Mouse (Mus musculus) small intestine, adult 2 months (tissue): ENCODE measurements around the gene Bend4. TPM values are rescaled to one million over a fixed set of nuclear protein-coding genes. Genes with fewer than 3 reads are reported as not detected.

Experiments used
- H3K27ac ChIP-seq: fragments of 200-500 bp; 2 replicates; pipeline ENCODE4 v1.5.1; 2012; ENCODE audit warnings: low read depth, low read length, control low read depth, inconsistent platforms; ENCODE audit not compliant: insufficient read depth
- H3K27me3 ChIP-seq: fragments of 200-500 bp; 2 replicates; pipeline ENCODE4 v1.6.1; 2012; ENCODE audit warnings: mild to moderate bottlenecking, moderate library complexity, low read length, inconsistent platforms; ENCODE audit not compliant: control insufficient read depth, insufficient read depth
- H3K36me3 ChIP-seq: fragments of 200-500 bp; 2 replicates; pipeline ENCODE4 v1.6.1; 2012; ENCODE audit warnings: mild to moderate bottlenecking, low read length, control low read depth, inconsistent platforms; ENCODE audit not compliant: control insufficient read depth, insufficient read depth
- H3K4me1 ChIP-seq: fragments of 200-500 bp; 2 replicates; pipeline ENCODE4 v1.6.1; 2012; ENCODE audit warnings: low read length, inconsistent platforms, mixed read lengths; ENCODE audit not compliant: control insufficient read depth, insufficient read depth, insufficient read length
- H3K4me3 ChIP-seq: fragments of 200-500 bp; 2 replicates; pipeline ENCODE4 v1.5.1; 2012; ENCODE audit warnings: low read depth, mild to moderate bottlenecking, control low read depth, inconsistent platforms, low read length, moderate library complexity
- CTCF ChIP-seq: fragments of 200-500 bp; IDR thresholded peaks from 2 replicates; pipeline ENCODE4 v1.5.1; 2012; ENCODE audit warnings: low read depth, mild to moderate bottlenecking, control low read depth, inconsistent platforms, low read length, moderate library complexity, mixed read lengths; ENCODE audit not compliant: insufficient replicate concordance, insufficient read length; ENCODE audit errors: extremely low read depth
- POLR2A ChIP-seq: fragments of 200-500 bp; IDR thresholded peaks from 2 replicates; pipeline ENCODE4 v1.6.1; 2012; ENCODE audit warnings: low read depth, mild to moderate bottlenecking, control low read depth, inconsistent platforms, low read length, moderate library complexity
- WGBS: fragments of 180-500 bp; shearing (Covaris S2); methylation state at CpG from one replicate; pipeline ENCODE4 v1.1.7; 2018; 5-methylcytosine and 5-hydroxymethylcytosine counted together
- polyA plus RNA-seq: library from polyadenylated mRNA; depleted of rRNA; stranded (reverse); fragments of >200 nt; gene quantifications from 2 replicates; pipeline ENCODE4 v1.2.3, GENCODE M21; 2012; rRNA removed

Gene Bend4
- 0.09 and 0.20 TPM in 2 replicates for polyA plus RNA-seq

- WGBS, result 3% methylated on average over 89 of the region's 90 CpGs
- H3K27me3 ChIP-seq, result peaks cover 31% of the 10 kb centered on the region
- H3K4me1 ChIP-seq, result peaks cover 4% of the 10 kb centered on the region; the same call in 1 of the 2 replicates
- H3K36me3 ChIP-seq, result no peaks in the 10 kb centered on the region
- peak within 1 kb of the TSS; percentile 94 for H3K4me3 ChIP-seq
- TF ChIP-seq CTCF (no peak), POLR2A (no peak)
- H3K27ac ChIP-seq, result no peak within 1 kb of the TSS
These were observed at the start of gene Bend4 for GRCm38 (mm10) chr5:67427443-67428360. Bend4 (minus strand) TSS chr5:67428310.

- TF ChIP-seq CTCF (no peak), POLR2A (no peak)
- H3K27ac ChIP-seq, result no peak overlapping the region
- peaks cover 2% of the 10 kb centered on the region; the same call in 1 of the 2 replicates for H3K4me1 ChIP-seq
- no peaks in the 10 kb centered on the region for H3K27me3 ChIP-seq
- no peak overlapping the region for H3K4me3 ChIP-seq
- 17% methylated on average over 8 of the region's 8 CpGs for WGBS
- no peaks in the 10 kb centered on the region for H3K36me3 ChIP-seq
These were observed 45.6 kb upstream of the Bend4 start for GRCm38 (mm10) chr5:67473723-67474122.

DNA sequence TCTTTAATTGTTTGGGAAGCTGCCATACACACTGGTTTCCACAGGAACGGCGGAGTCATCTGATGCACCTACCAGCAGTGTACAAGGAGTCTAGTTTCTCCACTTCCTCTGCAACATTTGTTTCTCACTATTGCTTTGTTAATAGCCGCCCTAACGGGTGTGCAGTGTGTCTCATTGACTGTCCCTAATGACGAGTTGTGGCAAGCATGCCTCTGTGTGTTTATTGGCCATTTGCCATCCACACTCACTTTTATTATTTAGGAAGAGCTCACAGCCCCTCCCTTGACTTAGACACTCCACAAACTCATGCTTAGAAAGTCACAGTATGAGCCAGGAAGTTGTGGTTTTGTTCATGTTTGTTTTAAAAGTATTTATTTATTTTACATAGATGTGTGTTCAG is 45.0 kb upstream of the Bend4 start:
- no peaks in the 10 kb centered on the region for H3K27me3 ChIP-seq
- H3K27ac ChIP-seq, result no peak overlapping the region
- no peak overlapping the region for H3K4me3 ChIP-seq
- no peaks in the 10 kb centered on the region for H3K36me3 ChIP-seq
- peaks cover 2% of the 10 kb centered on the region; the same call in 1 of the 2 replicates for H3K4me1 ChIP-seq
- TF ChIP-seq CTCF (no peak), POLR2A (no peak)
- WGBS, result 32% methylated on average over 5 of the region's 5 CpGs

- no peak for TF ChIP-seq CTCF
- TF ChIP-seq POLR2A, result no peak
- Histone ChIP-seq H3K36me3 (no peaks in the 10 kb centered on the region), H3K4me1 (no peaks in the 10 kb centered on the region), H3K4me3 (no peak overlapping the region), H3K27ac (no peak overlapping the region), H3K27me3 (no peaks in the 10 kb centered on the region)
- 78% methylated on average over 15 of the region's 15 CpGs for WGBS
These were observed 38.9 kb upstream of the Bend4 start for GRCm38 (mm10) chr5:67466866-67467530.

DNA sequence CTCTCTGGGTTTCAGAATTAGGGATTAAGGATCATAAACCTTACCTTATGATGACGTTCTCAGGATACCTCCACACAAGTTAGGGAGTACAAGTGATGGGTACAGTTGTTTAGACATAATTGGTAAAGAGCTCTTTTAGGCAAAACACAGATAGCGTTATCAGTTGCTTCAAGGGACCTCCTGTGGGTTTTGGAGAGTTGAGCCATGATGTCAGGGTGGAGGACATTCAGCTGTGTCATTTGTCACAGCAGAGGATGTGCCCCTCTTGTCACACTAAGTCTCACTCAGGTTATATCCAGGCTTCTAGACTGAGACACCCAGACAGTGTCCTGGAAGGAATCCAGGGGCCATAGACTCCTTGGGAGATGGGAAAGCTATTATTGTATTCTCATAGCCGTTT is 36.8 kb upstream of the Bend4 start:
- TF ChIP-seq CTCF (no peak), POLR2A (no peak)
- WGBS, result 69% methylated on average over 3 of the region's 3 CpGs

DNA sequence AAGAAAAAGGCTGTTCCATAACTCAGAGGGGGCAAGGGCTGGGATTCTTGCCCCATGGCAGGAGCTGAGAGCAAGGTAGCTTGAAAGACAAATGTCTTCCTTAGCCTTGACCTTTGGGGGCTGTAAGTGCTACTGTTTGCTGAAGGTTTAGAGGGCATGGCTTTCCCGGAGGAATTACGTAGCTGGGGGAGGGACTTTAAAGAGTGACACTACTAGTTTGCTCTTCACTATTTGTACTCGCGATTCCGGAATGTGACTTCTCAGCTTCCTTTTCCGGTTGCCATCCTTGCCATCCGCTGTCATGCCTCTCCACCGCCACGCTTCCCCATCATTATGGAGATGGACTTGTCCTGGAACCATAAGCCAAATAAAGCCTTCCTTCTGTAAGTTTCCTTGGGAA is 35.5 kb upstream of the Bend4 start:
- Histone ChIP-seq H3K4me3 (no peak overlapping the region), H3K27ac (no peak overlapping the region), H3K4me1 (no peaks in the 10 kb centered on the region), H3K27me3 (no peaks in the 10 kb centered on the region), H3K36me3 (no peaks in the 10 kb centered on the region)
- WGBS, result 82% methylated on average over 9 of the region's 9 CpGs
- TF ChIP-seq CTCF (no peak), POLR2A (no peak)

More for the DNA sequence above, 36.8 kb upstream of the Bend4 start:
- Histone ChIP-seq H3K4me1 (no peaks in the 10 kb centered on the region), H3K27me3 (no peaks in the 10 kb centered on the region), H3K36me3 (no peaks in the 10 kb centered on the region), H3K4me3 (no peak overlapping the region), H3K27ac (no peak overlapping the region)

- Histone ChIP-seq H3K36me3 (no peaks in the 10 kb centered on the region), H3K27me3 (no peaks in the 10 kb centered on the region), H3K27ac (no peak overlapping the region), H3K4me3 (no peak overlapping the region), H3K4me1 (no peaks in the 10 kb centered on the region)
- TF ChIP-seq POLR2A (no peak), CTCF (no peak)
- 65% methylated on average over 4 of the region's 4 CpGs for WGBS
These were observed 34.2 kb upstream of the Bend4 start for GRCm38 (mm10) chr5:67462331-67462730.
